Mouse (Mus musculus) testis, adult 2 months (tissue): ENCODE measurements at regions not wholly inside any gene's neighbourhood (a gene's known extent, or its start where the extent isn't known, plus 50 kb on each side); places are given as distances from the start of the nearest gene placed in this dataset.
"Not testable (repeated sequence)": the region's sequence is repeated elsewhere in the genome, so short reads cannot be mapped to it uniquely, and the experiment has no call there.

Experiments used
- H3K27ac ChIP-seq: fragments of 200-500 bp; 2 replicates; pipeline ENCODE4 v1.5.1; 2012; ENCODE audit warnings: low read depth, low read length; ENCODE audit not compliant: control insufficient read depth, insufficient read depth
- H3K27me3 ChIP-seq: fragments of 200-500 bp; 2 replicates; pipeline ENCODE4 v1.6.1; 2012; ENCODE audit warnings: mild to moderate bottlenecking, low read length, moderate library complexity; ENCODE audit not compliant: control insufficient read depth, insufficient read depth
- H3K36me3 ChIP-seq: fragments of 200-500 bp; 2 replicates; pipeline ENCODE4 v1.6.1; 2012; ENCODE audit warnings: mild to moderate bottlenecking, low read length; ENCODE audit not compliant: control insufficient read depth, insufficient read depth
- H3K4me1 ChIP-seq: fragments of 200-500 bp; 2 replicates; pipeline ENCODE4 v1.6.1; 2012; ENCODE audit warnings: low read length; ENCODE audit not compliant: control insufficient read depth, insufficient read depth
- H3K4me3 ChIP-seq: fragments of 200-500 bp; 2 replicates; pipeline ENCODE4 v1.5.1; 2012; ENCODE audit warnings: low read depth, mild to moderate bottlenecking, low read length, moderate library complexity, mixed read lengths; ENCODE audit not compliant: control insufficient read depth
- CTCF ChIP-seq: fragments of 200-500 bp; IDR thresholded peaks from 2 replicates; pipeline ENCODE4 v1.5.1; 2012; ENCODE audit warnings: low read depth, mild to moderate bottlenecking, inconsistent platforms, low read length, moderate library complexity; ENCODE audit not compliant: control insufficient read depth, insufficient read depth, insufficient replicate concordance
- POLR2A ChIP-seq: fragments of 200-500 bp; IDR thresholded peaks from 2 replicates; pipeline ENCODE4 v1.6.1; 2012; ENCODE audit warnings: low read depth, mild to moderate bottlenecking, inconsistent platforms, low read length, moderate library complexity; ENCODE audit not compliant: control insufficient read depth

GRCm38 (mm10) chr1:137223052-137223451 is 262.8 kb upstream of the Nr5a2 start:
- Histone ChIP-seq H3K27ac (no peak overlapping the region), H3K27me3 (no peaks in the 10 kb centered on the region), H3K4me3 (no peak overlapping the region), H3K4me1 (peaks cover 14% of the 10 kb centered on the region), H3K36me3 (no peaks in the 10 kb centered on the region)
- TF ChIP-seq POLR2A (no peak), CTCF (no peak)

- Histone ChIP-seq H3K27me3 (no peaks in the 10 kb centered on the region), H3K4me3 (peak overlapping the region; percentile 64), H3K27ac (no peak overlapping the region), H3K36me3 (no peaks in the 10 kb centered on the region), H3K4me1 (peaks cover 14% of the 10 kb centered on the region)
- TF ChIP-seq CTCF (no peak), POLR2A (no peak)
These were observed 261.1 kb upstream of the Nr5a2 start for GRCm38 (mm10) chr1:137221087-137222057.

- no peaks in the 10 kb centered on the region for H3K36me3 ChIP-seq
- H3K4me3 ChIP-seq: no peak overlapping the region
- TF ChIP-seq POLR2A (no peak), CTCF (no peak)
These were observed 260.0 kb upstream of the Nr5a2 start for GRCm38 (mm10) chr1:137220226-137220625.

GRCm38 (mm10) chr1:137218611-137219010 is 258.4 kb upstream of the Nr5a2 start:
- H3K27ac ChIP-seq: no peak overlapping the region

More at GRCm38 (mm10) chr1:137220226-137220625, 260.0 kb upstream of the Nr5a2 start:
- Histone ChIP-seq H3K27ac (no peak overlapping the region), H3K4me1 (peaks cover 14% of the 10 kb centered on the region), H3K27me3 (no peaks in the 10 kb centered on the region)

GRCm38 (mm10) chr1:137218096-137218495 is 257.8 kb upstream of the Nr5a2 start:
- Histone ChIP-seq H3K27me3 (no peaks in the 10 kb centered on the region), H3K4me3 (no peak overlapping the region), H3K27ac (no peak overlapping the region), H3K36me3 (no peaks in the 10 kb centered on the region), H3K4me1 (peaks cover 14% of the 10 kb centered on the region)
- TF ChIP-seq CTCF (no peak; the same call in 1 of the 2 replicates), POLR2A (no peak)

More at GRCm38 (mm10) chr1:137218611-137219010, 258.4 kb upstream of the Nr5a2 start:
- H3K36me3 ChIP-seq: no peaks in the 10 kb centered on the region
- no peak for TF ChIP-seq CTCF
- no peak for TF ChIP-seq POLR2A
- peaks cover 14% of the 10 kb centered on the region for H3K4me1 ChIP-seq
- no peaks in the 10 kb centered on the region for H3K27me3 ChIP-seq
- no peak overlapping the region for H3K4me3 ChIP-seq

- no peaks in the 10 kb centered on the region for H3K36me3 ChIP-seq
- TF ChIP-seq CTCF (no peak), POLR2A (no peak)
- H3K27ac ChIP-seq: no peak overlapping the region
- H3K4me3 ChIP-seq: no peak overlapping the region
- peaks cover 10% of the 10 kb centered on the region for H3K4me1 ChIP-seq
- no peaks in the 10 kb centered on the region for H3K27me3 ChIP-seq
These were observed 257.0 kb upstream of the Nr5a2 start for GRCm38 (mm10) chr1:137217206-137217605.

GRCm38 (mm10) chr1:137214328-137214727 is 254.1 kb upstream of the Nr5a2 start:
- H3K36me3 ChIP-seq, H3K27me3 ChIP-seq, H3K27ac ChIP-seq, H3K4me1 ChIP-seq, H3K4me3 ChIP-seq: not testable (repeated sequence)

- no peaks in the 10 kb centered on the region for H3K27me3 ChIP-seq
- H3K4me1 ChIP-seq: no peaks in the 10 kb centered on the region; the same call in 1 of the 2 replicates
- H3K4me3 ChIP-seq: no peak overlapping the region
- TF ChIP-seq CTCF: no peak
- no peak for TF ChIP-seq POLR2A
- no peak overlapping the region for H3K27ac ChIP-seq
- no peaks in the 10 kb centered on the region for H3K36me3 ChIP-seq
These were observed 253.5 kb upstream of the Nr5a2 start for GRCm38 (mm10) chr1:137213717-137214116.
